Mouse (Mus musculus) embryonic fibroblast, embryonic 13.5 days (primary cell): ENCODE data around the gene Ifitm5.

Source experiments
- CTCF ChIP-seq: IDR thresholded peaks from 2 replicates; pipeline ENCODE4 v1.5.1; 2011; ENCODE audit warnings: mild to moderate bottlenecking, control low read depth, low read length, moderate library complexity, borderline replicate concordance; ENCODE audit not compliant: insufficient read depth
- POLR2A ChIP-seq: IDR thresholded peaks from 2 replicates; pipeline ENCODE4 v1.6.1; 2011; ENCODE audit warnings: low read depth, mild to moderate bottlenecking, control low read depth, low read length, moderate library complexity

GRCm38 (mm10) chr7:140900220-140900619 is 49.9 kb downstream of the Ifitm5 start, which contains the start of gene Cox8b:
- no peak for TF ChIP-seq POLR2A
- TF ChIP-seq CTCF: no peak
